Mouse (Mus musculus) embryonic facial prominence, embryonic 10.5 days (tissue): ENCODE measurements around the gene Gm20696. TPM values are rescaled to one million over a fixed set of nuclear protein-coding genes. Genes with fewer than 3 reads are reported as not detected.

Experiments used
- microRNA-seq: library from miRNA; unstranded; fragments of <30 nt; microRNA quantifications from one replicate; pipeline ENCODE4, GENCODE M21; 2017
- polyA plus RNA-seq: library from polyadenylated mRNA; unstranded; fragments of >200 nt; fragmentation: Nextera tagmentation; extraction: Ambion mirVana; gene quantifications from 2 replicates; pipeline ENCODE4 v1.2.1, GENCODE M21; 2016

Gene Gm20696
- polyA plus RNA-seq, 1 experiment from 2014 or later, result 4.5 TPM

Small RNAs within 50 kb of the gene (microRNA-seq; reads per million reads assigned to microRNA genes)
- gene Gm22328, result not detected

Other genes starting within 250 kb of the Gm20696 start
- gene Foxp1, start 144.1 kb downstream of the Gm20696 start, polyA plus RNA-seq, result 88.5 and 107 TPM in 2 replicates
- gene Eif4e3, start within 50 bp of the Gm20696 start, polyA plus RNA-seq, result 14.2 and 16.5 TPM in 2 replicates
- 1.5 and 2.1 TPM in 2 replicates for gene Gpr27, start 25.9 kb upstream of the Gm20696 start, polyA plus RNA-seq
- gene Prok2, start 59.6 kb upstream of the Gm20696 start, polyA plus RNA-seq, result 0.14 and 0.34 TPM in 2 replicates